Mouse (Mus musculus): ENCODE measurements around the gene Pex1.
"Not testable (repeated sequence)": the region's sequence is repeated elsewhere in the genome, so short reads cannot be mapped to it uniquely, and the experiment has no call there.

Gene Pex1

DNA sequence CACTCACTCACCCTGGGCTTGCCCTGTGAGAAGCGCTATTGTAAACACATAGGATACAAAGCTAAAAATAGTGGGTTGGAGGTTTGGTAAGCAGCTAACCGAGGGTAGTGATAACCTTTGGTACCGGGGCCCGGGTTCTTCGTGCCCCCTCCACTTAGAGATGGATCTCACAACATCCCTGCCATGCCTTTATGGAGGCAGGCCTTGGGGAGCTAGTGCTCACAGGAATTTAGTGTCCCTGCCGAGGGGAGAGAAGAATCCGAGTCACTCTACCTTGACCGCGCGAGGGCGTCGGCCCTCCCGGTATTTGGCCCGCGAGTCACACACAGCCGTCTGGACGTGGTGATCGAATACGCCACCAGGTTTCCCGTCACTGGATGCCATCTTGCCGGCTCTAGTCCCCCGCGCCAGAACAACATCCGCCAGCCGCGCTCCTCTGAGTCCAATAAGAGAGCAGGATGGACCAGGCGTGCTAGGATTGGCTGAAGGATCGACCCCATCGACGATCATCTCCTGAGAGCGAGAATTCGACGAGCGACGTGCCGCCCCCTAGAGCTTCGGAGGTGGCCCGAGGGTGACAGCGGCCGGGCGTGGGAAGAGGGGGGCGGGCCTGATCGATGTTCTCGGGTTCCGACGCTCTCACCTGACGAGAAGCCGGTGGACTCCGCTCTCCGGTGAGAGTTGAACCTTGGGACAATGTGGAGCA lies at the start of gene Pex1:
Gene Pex1, plus strand, starts transcription at position 374 of the 706 bp plus-strand sequence.
- peak; percentile 89 for DNase-seq (ENCODE audit: extremely low spot score, low read depth, low spot score)

DNA sequence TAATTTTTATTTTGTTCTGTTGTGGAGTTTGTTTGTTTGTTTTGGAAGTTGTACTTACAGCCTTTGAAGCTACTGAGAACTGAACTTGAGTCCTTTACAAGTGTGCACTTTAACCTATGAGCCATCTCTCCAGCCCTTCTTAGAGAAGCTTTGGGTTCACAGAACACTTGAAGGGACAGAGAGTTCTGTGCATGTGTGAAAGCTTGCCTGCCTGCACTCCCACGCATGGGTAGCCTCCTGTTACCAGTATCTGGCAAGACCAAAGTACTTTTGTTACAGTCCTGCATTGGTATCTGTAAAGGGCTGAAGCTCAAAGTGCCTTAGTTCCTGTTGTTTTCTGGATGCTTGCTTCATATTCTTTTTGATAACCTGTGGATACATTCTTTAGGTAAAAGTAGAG lies 49.6 kb upstream of the Pex1 start:
- no peak for DNase-seq (ENCODE audit: extremely low spot score, low read depth, low spot score)

DNA sequence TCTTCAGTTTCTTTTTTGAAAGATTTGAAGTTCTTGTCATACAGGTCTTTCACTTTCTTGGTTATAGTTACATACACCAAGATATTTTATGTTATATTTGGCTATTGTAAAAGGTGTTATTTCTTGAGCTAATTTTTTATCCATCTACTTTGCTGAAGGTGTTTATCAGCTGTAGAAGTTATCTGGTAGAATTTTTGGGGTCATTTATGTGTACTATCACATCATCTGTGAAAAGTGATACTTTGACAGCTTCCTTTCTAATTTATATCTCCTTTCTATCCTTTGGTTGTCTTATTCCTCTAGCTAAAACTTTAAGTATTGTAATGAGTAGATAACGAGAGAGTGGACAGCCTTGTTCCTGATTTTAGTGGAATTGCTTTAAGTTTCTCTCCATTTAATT lies 44.4 kb upstream of the Pex1 start:
- DNase-seq (ENCODE audit: extremely low spot score, low read depth, low spot score), result no peak

DNA sequence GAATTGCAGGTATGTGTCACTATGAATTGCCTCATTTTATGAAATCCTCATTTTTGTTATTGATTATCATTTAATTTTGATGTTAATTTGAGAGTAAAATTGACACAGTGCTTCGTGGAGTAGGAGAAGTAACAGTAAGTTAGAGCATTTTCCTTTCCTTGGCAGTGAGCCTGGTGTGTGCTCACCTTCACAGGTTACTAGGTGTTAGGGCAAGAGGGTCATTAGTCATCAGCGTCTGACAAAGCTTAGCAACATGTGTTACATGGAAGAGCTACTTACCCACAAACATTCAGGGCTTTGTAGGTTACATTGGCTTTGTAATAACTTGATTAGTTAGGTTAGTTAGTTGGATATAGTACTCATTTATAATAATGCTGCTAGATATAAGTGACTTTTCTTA lies 41.7 kb upstream of the Pex1 start:
- DNase-seq (ENCODE audit: extremely low spot score, low read depth, low spot score), result no peak

DNA sequence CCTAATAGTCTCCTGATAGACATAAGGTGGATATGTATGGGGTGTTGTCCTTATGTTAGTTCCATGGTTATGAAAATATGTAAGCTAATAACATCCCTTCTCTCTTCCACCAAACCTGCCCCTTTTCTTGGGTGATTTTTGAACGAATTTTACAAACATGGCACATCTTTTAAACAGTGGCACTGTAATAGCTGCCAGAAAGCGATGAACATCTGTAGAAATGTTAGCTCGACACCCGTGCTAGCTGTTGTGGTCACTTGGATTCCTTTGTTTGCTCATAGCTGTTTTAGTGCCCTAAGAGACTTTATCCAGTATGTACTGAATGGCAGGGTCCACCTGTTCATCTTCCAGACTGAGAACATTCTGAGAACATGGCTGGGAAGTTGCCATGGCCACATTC lies 24.6 kb upstream of the Pex1 start, which contains the start of gene 1700109H08Rik:
Gene 1700109H08Rik, plus strand, starts transcription at position 301 of the 400 bp plus-strand sequence.
- no peak for DNase-seq (ENCODE audit: extremely low spot score, low read depth, low spot score)

DNA sequence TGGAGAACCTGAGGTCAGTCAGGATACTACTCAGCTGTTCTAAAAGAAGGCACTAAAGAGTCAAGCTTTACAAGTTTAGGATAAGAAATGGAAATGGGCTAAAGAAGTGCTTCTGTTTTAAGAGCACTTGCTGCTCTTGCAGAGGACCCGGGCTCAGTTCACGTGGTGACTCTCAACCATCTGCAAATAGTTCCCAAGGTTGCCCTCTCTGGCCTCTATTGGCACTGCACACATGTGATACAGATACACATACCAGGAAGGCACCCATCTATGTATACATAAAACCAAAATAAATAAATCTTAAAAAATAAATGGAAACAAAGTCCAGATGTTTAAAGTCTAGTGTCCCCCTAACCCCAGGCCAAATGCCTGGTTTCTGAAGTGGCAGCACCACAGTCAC lies 21.0 kb upstream of the Pex1 start:
- DNase-seq (ENCODE audit: extremely low spot score, low read depth, low spot score), result no peak

DNA sequence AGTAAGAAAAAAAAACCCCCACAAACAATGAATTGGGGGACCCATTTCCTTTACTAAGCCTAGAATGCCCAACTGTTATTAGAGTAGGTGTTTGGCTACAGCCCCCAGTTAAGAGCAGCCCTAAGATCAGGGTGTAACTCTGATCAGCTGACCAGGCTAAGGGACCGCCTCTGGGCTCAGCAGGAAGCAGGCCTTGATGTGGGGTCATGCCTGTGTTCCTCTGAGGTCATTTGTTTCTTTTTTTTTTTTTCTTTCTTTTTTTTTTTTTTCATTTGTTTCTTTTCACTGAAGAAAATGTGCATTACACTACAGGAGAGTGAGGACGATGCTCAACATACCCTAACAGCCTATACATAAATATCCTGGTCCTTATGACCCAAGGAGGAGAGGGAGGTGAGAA lies 17.9 kb upstream of the Pex1 start:
- DNase-seq (ENCODE audit: extremely low spot score, low read depth, low spot score), result no peak

DNA sequence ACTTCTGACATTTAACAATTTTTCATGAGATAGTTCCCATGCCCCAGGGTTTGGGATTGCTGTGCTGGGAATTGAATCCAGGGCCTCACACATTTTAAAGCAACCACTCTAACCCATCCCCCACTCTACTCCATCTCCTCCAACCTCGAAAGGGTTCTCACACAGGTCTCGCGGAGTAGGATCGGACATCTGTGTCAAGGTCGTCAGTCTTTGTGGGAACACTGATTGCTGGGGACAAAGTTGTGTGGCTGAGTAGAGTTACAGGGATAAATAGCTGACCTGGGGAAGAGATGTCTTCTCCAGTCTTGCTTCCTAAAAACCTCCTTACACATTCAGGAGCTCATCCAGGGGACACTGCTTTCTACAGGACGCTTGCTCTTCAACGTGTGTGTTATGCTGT lies 16.8 kb upstream of the Pex1 start:
- DNase-seq (ENCODE audit: extremely low spot score, low read depth, low spot score), result no peak

DNA sequence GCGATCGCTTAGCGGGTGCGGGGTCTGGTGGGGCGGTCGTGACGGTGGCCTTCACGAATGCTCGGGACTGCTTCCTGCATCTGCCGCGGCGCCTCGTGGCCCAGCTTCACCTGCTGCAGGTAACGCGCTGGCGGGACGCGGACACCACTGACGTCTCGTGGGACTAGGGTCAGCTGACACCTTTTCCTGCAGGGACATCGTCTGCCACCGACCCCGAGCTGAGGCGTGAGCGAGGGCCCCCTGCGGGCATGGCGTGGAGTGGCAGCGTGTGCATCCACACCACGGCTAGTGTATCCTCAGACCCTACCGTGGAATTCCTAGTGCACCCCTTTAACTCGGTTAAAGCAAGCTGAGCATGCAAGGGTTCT lies 517 bp downstream of the Pex1 start, which contains the start of gene Rbm48:
Gene Rbm48, minus strand, starts transcription at position 187 of the 368 bp plus-strand sequence.
- no peak for DNase-seq (ENCODE audit: extremely low spot score, low read depth, low spot score)

DNA sequence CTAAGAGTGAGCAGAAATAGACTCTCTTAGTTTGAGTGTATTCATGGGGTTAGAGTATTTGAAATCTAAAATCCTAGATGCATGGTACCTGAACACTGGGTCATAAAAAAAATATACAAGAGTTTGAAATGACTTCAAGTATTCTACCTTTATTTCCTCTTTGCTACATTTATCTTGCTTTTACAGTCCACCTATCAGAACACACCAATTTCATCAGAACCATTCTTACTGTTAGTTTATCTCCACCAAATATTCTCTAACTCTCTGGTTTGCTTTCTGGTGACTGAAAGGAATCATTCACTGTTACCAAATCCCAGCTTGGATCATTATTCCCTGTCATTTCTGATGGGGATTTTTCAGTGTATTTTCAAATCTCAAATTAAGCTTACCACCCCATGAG lies 1.3 kb downstream of the Pex1 start:
- no peak for DNase-seq (ENCODE audit: extremely low spot score, low read depth, low spot score)

DNA sequence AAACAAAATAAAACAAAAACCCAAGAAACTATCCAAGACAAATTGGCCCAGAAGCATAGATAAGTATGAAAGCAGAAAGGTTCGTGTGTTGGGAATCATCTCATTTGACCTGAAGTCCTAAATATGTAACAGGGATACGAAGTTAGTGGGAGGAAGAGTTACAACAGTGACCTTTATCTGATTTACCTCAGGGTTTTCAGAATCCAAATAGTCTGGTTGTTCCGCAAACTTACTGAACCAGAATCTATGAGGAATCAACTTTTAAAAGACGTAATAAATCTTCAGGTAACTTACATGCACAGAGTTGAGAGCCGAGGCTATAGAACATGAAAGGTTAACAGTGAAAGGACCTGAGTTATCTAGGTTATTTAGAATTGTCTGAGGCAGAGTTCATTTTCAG lies 2.9 kb downstream of the Pex1 start:
- no peak for DNase-seq (ENCODE audit: extremely low spot score, low read depth, low spot score)

DNA sequence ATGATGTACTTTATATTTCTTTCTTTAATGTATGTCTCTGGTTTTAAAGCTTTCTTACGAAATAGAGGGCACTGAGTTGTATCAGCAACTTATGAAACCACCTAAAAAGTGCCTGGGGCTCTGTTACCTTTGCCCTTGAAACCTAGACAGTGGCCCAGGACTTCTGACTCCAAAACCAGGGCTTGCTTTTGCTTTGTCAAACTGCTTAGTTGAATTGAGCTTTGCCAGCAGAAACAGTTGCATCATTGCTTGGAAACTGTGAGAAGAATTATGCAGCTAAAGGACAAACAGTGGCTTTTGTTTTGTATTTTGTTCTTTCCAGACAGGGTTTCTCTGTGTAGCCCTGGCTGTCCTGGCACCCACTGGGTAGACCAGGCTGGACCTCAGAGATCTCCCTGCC lies 4.4 kb downstream of the Pex1 start:
- DNase-seq (ENCODE audit: extremely low spot score, low read depth, low spot score), result no peak

DNA sequence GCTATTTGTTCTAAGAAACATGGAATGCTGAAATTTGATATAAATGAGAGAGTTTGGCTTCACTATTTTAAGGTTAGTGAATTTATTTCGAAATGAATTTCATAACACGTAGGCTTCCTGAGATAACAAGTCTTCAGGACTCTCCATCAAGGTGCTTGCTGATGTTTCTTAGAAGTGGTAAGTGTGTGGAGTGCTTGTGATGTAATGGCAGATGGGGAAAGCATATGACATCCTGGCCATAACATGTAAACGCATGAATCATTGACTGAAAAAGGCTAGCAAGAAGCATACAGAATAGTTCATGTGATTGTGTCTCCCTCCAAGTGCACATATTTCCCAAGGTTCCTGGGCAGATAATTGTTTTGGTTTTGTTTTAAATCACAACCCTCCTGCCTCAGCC lies 4.9 kb downstream of the Pex1 start:
- DNase-seq (ENCODE audit: extremely low spot score, low read depth, low spot score), result no peak

DNA sequence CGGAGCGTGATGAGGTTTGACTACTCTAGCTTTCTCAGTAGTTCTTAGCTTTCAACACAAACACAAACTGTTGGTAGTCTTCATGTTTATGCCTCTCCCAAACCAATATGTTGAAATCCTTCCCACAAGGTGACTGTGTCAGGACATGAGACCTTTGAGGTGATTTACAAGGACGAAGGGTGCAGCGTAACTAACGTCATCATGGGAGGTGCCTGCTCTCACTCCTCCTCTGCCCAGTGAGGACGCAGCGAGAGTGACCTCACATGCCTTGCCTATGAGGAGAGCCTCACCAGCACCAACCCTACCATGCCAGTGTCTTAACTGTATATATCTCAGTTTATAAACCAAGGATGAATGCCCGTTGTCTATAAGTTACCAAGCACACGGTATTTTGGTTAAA lies 11.2 kb downstream of the Pex1 start:
- DNase-seq (ENCODE audit: extremely low spot score, low read depth, low spot score), result no peak

DNA sequence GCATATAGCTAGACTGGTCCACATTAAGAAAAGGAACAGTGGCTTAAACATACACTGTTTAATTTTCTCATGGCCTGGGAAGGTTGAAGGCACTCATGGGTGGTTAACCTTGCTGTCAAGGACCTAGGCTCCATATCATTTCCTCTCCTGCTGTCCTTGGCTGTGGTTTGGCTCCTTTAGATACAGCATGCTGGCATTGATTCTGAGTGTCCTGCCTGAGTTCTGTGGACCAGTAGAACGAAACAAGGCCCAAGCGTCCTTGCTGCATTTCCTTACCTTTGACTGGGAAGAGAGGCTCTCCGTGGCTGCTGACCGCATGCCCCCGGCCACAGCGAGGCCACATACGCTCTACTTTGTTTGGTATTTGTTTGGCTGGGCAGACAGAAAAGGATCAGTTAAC lies 13.4 kb downstream of the Pex1 start:
- no peak for DNase-seq (ENCODE audit: extremely low spot score, low read depth, low spot score)

DNA sequence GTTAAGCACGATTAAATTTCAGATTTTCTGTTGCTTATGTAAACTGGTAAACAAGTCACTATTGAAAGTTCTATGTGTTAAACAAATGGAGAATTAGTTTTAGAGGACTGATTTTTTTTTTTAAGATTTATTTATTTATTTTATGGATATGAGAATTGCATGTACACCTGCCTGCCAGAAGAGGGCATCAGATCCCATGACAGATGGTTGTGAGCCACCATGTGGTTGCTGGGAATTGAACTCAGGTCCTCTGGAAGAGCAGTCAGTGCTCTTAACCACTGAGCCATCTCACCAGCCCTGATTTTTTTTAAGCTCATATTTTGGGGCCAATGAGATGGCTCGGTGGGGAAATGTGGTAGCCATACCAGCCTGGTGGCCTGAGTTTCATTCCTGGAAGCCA lies 16.0 kb downstream of the Pex1 start:
- DNase-seq (ENCODE audit: extremely low spot score, low read depth, low spot score), result not testable (repeated sequence)

DNA sequence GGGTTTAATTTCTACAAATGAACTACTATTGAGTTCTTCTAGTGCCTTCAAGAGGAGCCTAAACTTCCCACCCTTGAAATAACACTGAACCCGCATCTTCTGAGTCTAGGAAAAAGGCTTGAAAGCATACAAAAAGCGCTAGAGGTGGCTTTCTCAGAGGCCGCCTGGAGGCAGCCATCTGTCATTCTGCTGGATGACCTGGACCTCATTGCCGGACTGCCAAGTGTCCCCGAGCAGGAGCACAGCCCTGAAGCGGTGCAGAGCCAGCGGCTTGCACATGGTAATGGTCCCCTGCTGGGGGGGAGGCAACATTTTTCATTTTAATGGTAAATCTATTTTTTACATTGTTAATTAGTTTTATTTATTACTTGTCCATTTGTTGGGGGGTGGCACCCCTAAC lies 24.6 kb downstream of the Pex1 start:
- no peak for DNase-seq (ENCODE audit: extremely low spot score, low read depth, low spot score)

DNA sequence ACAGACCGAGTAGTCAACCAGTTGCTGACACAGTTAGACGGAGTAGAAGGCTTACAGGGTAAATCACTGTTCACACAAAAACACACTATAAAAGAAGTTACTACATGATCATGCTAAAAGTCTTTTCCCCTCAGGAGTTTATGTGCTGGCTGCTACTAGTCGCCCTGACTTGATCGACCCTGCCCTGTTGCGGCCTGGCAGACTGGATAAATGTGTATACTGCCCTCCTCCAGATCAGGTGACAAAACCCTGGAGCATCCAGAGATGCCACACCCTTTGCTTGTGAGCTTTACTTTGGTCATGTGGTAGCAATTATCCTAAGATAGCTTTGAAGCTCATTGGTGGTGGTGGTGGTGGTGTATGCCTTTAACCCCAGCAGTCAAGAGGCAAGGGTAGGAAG lies 34.2 kb downstream of the Pex1 start:
- no peak for DNase-seq (ENCODE audit: extremely low spot score, low read depth, low spot score)

DNA sequence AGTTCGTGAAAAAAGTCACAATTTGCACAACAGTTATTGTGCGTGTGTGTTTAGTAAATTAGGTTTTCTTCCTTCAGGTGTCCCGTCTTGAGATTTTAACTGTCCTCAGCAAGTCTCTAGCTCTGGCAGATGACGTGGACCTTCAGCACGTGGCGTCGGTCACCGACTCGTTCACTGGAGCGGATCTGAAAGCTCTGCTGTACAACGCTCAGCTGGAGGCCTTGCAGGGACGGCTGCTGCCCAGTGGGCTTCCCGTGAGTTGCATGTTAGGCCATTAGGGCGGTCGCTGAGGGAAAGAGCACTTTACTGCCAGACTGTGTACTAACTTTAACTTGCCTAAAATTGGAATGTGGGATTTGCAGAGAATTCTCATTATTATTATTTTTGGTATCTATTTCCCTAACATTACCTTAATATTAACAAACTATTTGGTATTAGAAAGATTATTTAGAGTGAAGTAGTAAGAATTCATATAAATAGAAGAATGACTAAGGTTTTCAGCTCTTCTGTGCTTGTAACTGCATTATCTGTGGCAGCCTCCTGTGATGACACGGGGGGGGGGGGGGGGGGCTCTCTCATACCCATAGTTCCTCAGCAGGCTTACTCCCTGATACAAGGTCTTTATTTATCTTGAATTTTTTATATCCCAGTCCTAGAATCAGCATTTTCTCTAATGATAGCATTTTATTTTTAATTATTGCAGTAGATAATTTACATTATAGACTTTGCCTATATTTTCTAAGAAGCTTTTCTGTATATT lies 35.8 kb downstream of the Pex1 start:
- no peak for DNase-seq (ENCODE audit: extremely low spot score, low read depth, low spot score)

DNA sequence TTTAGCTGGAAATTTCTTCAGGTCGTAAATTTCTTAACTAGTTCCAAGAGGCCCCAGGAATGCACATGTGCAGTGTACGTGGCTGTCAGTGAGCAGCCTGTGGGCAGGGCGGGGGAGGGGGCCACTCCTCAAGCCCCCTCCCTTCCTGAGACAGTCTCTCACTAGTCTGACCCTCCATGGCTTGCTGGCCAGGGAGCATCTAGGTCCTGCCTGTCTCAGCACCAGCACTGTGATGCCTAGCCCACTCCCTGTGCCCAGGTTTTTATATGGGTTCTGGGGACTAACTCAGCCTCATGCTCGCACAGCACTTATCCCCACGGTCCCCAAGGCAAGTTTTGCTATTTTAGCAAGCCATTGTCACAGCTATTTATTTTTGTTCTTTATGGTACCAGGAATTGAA lies 36.4 kb downstream of the Pex1 start:
- no peak for DNase-seq (ENCODE audit: extremely low spot score, low read depth, low spot score)

DNA sequence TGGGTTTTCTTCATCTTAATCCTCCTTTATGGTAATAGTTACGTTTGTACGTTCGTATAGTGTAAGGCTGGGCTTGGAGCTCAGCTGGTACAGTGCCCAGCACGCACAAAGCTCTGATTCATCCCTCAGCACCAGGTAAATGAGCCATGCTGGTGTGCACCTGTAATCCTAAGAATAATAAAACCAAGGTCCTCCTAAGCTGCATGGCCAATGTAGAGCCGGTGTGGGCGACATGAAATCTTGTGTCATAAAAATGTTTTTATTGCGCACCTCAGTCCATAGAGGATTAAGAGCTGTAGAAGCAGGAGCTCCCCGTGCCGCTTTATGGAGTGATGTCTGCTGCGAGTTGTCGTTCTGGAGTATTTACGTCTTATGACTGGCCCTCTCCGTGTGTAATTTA lies 37.4 kb downstream of the Pex1 start:
- no peak for DNase-seq (ENCODE audit: extremely low spot score, low read depth, low spot score)

DNA sequence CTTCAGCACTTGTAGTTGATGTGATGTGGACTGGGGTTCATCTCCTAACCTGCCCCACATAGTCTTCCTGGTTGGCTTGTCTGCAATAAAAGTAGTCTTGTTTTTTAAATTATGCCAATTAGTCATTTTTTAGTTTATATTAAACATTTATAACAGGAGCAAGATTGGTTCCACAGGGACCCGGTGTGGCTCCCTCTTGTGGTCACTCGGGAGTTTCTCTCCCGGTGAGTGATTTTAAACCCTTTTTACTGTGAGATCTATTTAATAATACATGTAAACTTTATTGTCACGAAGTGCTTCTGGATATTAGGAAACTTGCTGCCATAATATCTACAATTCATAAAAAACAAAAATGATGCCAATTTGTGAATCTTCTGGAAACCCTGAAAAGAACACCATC lies 38.1 kb downstream of the Pex1 start:
- no peak for DNase-seq (ENCODE audit: extremely low spot score, low read depth, low spot score)

DNA sequence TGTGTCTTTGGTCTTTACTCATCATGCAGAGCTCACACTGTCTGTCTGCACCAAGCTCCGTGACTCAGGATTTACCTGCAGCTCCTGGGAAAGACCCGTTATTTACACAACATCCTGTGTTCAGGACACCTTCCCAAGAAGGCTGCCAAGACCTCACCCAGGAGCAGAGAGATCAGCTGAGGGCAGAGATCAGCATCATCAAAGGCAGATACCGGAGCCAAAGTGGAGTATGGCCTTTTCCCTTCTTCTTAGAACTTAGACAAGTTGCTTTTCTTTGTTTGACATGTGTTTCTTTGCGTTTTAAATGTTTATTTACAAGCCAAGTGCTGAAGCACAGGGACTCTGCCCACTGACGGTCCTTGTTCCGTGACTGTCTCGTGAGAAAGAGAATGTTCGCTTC lies 39.4 kb downstream of the Pex1 start:
- no peak for DNase-seq (ENCODE audit: extremely low spot score, low read depth, low spot score)
